Mouse (Mus musculus) lung, embryonic 16.5 days (tissue): ENCODE measurements around the gene Irf9. TPM values are rescaled to one million over a fixed set of nuclear protein-coding genes. Genes with fewer than 3 reads are reported as not detected.

ENCODE experiments used
- ATAC-seq: fragments of 200-750 bp; cut with Nextera tagmentation; 2 replicates; pipeline ENCODE4 v1.8.0; 2017; ENCODE audit warnings: low read depth, mild to moderate bottlenecking, moderate library complexity
- H3K27ac ChIP-seq: fragments of 300-500 bp; sonication (generic); 2 replicates; pipeline ENCODE4 v1.5.1; 2014; ENCODE audit warnings: mild to moderate bottlenecking, control low read depth, low read length
- H3K27me3 ChIP-seq: fragments of 300-500 bp; sonication (generic); 2 replicates; pipeline ENCODE4 v1.6.1; 2014; ENCODE audit warnings: low read depth, low read length, mixed read lengths; ENCODE audit not compliant: control insufficient read depth, insufficient read depth
- H3K36me3 ChIP-seq: fragments of 300-500 bp; sonication (generic); 2 replicates; pipeline ENCODE4 v1.6.1; 2014; ENCODE audit warnings: low read length; ENCODE audit not compliant: control insufficient read depth, insufficient read depth
- H3K4me1 ChIP-seq: fragments of 300-500 bp; sonication (generic); replicated peaks from 2 replicates; pipeline ENCODE4 v1.6.1; 2014; ENCODE audit warnings: low read length, mixed read lengths; ENCODE audit not compliant: control insufficient read depth, insufficient read depth
- H3K4me2 ChIP-seq: fragments of 300-500 bp; sonication (generic); 2 replicates; pipeline ENCODE4 v1.6.1; 2014; ENCODE audit warnings: low read depth, low read length, control low read depth
- H3K4me3 ChIP-seq: fragments of 300-500 bp; sonication (generic); 2 replicates; pipeline ENCODE4 v1.5.1; 2014; ENCODE audit warnings: mild to moderate bottlenecking, low read length, control low read depth
- H3K9ac ChIP-seq: fragments of 300-500 bp; sonication (generic); 2 replicates; pipeline ENCODE4 v1.6.1; 2014; ENCODE audit warnings: low read length, control low read depth
- H3K9me3 ChIP-seq: fragments of 300-500 bp; sonication (generic); 2 replicates; pipeline ENCODE4 v1.6.1; 2016; ENCODE audit warnings: low read length; ENCODE audit not compliant: control insufficient read depth
- WGBS: fragments of 180-500 bp; shearing (Covaris S2); extraction: QIAGEN DNeasy Blood & Tissue Kit; methylation state at CpG from one replicate; pipeline ENCODE4 v1.1.7; 2014; 5-methylcytosine and 5-hydroxymethylcytosine counted together
- polyA plus RNA-seq: library from polyadenylated mRNA; unstranded; fragments of >200 nt; fragmentation: Nextera tagmentation; extraction: Ambion mirVana; gene quantifications from 2 replicates; pipeline ENCODE4 v1.2.1, GENCODE M21; 2015

Irf9 gene
- polyA plus RNA-seq, 1 experiment from 2014 or later = 12.9 TPM

GRCm38 (mm10) chr14:55643060-55643907, 39.9 kb downstream of the Irf9 start, which contains the start of gene Tm9sf1:
Gene Tm9sf1, minus strand, starts transcription at chr14:55643806.
- peak; percentile 90 for ATAC-seq
- H3K9ac ChIP-seq = peak within 1 kb of the TSS; percentile 98

GRCm38 (mm10) chr14:55644261-55644888, 41.0 kb downstream of the Irf9 start:
- Histone ChIP-seq H3K9ac (peak overlapping the region; percentile 98), H3K27me3 (no peaks in the 10 kb centered on the region), H3K4me3 (peak overlapping the region; percentile 96), H3K4me2 (peak overlapping the region; percentile 87), H3K9me3 (no peaks in the 10 kb centered on the region), H3K4me1 (peaks cover 13% of the 10 kb centered on the region), H3K27ac (peak overlapping the region; percentile 97), H3K36me3 (peaks cover 19% of the 10 kb centered on the region)
- 14% methylated on average over 17 of the region's 17 CpGs for WGBS
- ATAC-seq = no peak

More at GRCm38 (mm10) chr14:55643060-55643907, 39.9 kb downstream of the Irf9 start, which contains the start of gene Tm9sf1:
- Histone ChIP-seq H3K4me2 (peak within 1 kb of the TSS; percentile 87), H3K27ac (peak within 1 kb of the TSS; percentile 97), H3K36me3 (peaks cover 26% of the 10 kb centered on the region), H3K4me3 (peak within 1 kb of the TSS; percentile 96), H3K9me3 (no peaks in the 10 kb centered on the region), H3K27me3 (no peaks in the 10 kb centered on the region), H3K4me1 (peaks cover 13% of the 10 kb centered on the region)
- WGBS = under 1% methylated on average over 87 of the region's 89 CpGs

- ATAC-seq = no peak
- 93% methylated on average over 2 of the region's 2 CpGs for WGBS
- Histone ChIP-seq H3K27me3 (no peaks in the 10 kb centered on the region), H3K9ac (no peak within 1 kb of the TSS), H3K4me2 (no peak within 1 kb of the TSS), H3K36me3 (no peaks in the 10 kb centered on the region), H3K9me3 (no peaks in the 10 kb centered on the region), H3K4me1 (peaks cover 1% of the 10 kb centered on the region), H3K4me3 (no peak within 1 kb of the TSS), H3K27ac (no peak within 1 kb of the TSS)
These were observed 46.5 kb downstream of the Irf9 start, which contains the start of gene Tssk4 for GRCm38 (mm10) chr14:55649884-55650283. Gene Tssk4, plus strand, starts transcription at chr14:55650184.

- Histone ChIP-seq H3K4me1 (no peaks in the 10 kb centered on the region), H3K9ac (no peak overlapping the region), H3K4me2 (no peak overlapping the region), H3K36me3 (no peaks in the 10 kb centered on the region), H3K4me3 (no peak overlapping the region), H3K27me3 (no peaks in the 10 kb centered on the region), H3K9me3 (no peaks in the 10 kb centered on the region), H3K27ac (no peak overlapping the region)
- ATAC-seq = no peak
- WGBS = 81% methylated on average over 7 of the region's 7 CpGs
These were observed 48.2 kb downstream of the Irf9 start for GRCm38 (mm10) chr14:55651528-55651927.

GRCm38 (mm10) chr14:55656935-55657334, 53.6 kb downstream of the Irf9 start:
- Histone ChIP-seq H3K27ac (no peak overlapping the region), H3K9me3 (no peaks in the 10 kb centered on the region), H3K27me3 (no peaks in the 10 kb centered on the region), H3K4me3 (no peak overlapping the region), H3K4me1 (peaks cover 11% of the 10 kb centered on the region), H3K36me3 (peaks cover 8% of the 10 kb centered on the region; the same call in 1 of the 2 replicates), H3K9ac (no peak overlapping the region), H3K4me2 (no peak overlapping the region)
- 77% methylated on average over 3 of the region's 3 CpGs for WGBS
- ATAC-seq = no peak

- Histone ChIP-seq H3K27ac (no peak overlapping the region), H3K9me3 (no peaks in the 10 kb centered on the region), H3K4me2 (no peak overlapping the region), H3K36me3 (peaks cover 14% of the 10 kb centered on the region; the same call in 1 of the 2 replicates), H3K9ac (no peak overlapping the region), H3K4me3 (no peak overlapping the region), H3K27me3 (no peaks in the 10 kb centered on the region), H3K4me1 (peaks cover 11% of the 10 kb centered on the region)
- 84% methylated on average over 5 of the region's 5 CpGs for WGBS
- no peak for ATAC-seq
These were observed 54.6 kb downstream of the Irf9 start for GRCm38 (mm10) chr14:55658011-55658410.

Other genes with a start within 250 kb of the Irf9 start
- gene Dhrs4, start 124.8 kb upstream of the Irf9 start, polyA plus RNA-seq = 101 and 106 TPM in 2 replicates
- 0.98 and 2.0 TPM in 2 replicates for gene Carmil3, start 112.9 kb upstream of the Irf9 start, polyA plus RNA-seq
- gene Cpne6, start 93.1 kb upstream of the Irf9 start, polyA plus RNA-seq = 0.19 and 0.29 TPM in 2 replicates
- not detected in 2 replicates for gene Nrl, start 78.6 kb upstream of the Irf9 start, polyA plus RNA-seq
- 65.3 and 69.4 TPM in 2 replicates for gene Pck2, start 63.3 kb upstream of the Irf9 start, polyA plus RNA-seq
- gene Dcaf11, start 43.6 kb upstream of the Irf9 start, polyA plus RNA-seq = 72.9 and 81.6 TPM in 2 replicates
- gene A730061H03Rik, start 43.2 kb upstream of the Irf9 start, polyA plus RNA-seq = 1.3 and 2.4 TPM in 2 replicates
- 4.7 and 5.2 TPM in 2 replicates for gene Fitm1, start 28.0 kb upstream of the Irf9 start, polyA plus RNA-seq
- 175 and 179 TPM in 2 replicates for gene Psme1, start 25.4 kb upstream of the Irf9 start, polyA plus RNA-seq
- gene Emc9, start 18.3 kb upstream of the Irf9 start, polyA plus RNA-seq = 6.4 and 7.3 TPM in 2 replicates
- 247 and 250 TPM in 2 replicates for gene Psme2, start 12.5 kb upstream of the Irf9 start, polyA plus RNA-seq
- gene Rnf31, start 11.9 kb upstream of the Irf9 start, polyA plus RNA-seq = 17.6 and 18.1 TPM in 2 replicates
- gene Rec8, start 14.5 kb downstream of the Irf9 start, polyA plus RNA-seq = 23.0 and 23.4 TPM in 2 replicates
- 72.5 and 78.7 TPM in 2 replicates for gene Ipo4, start 32.4 kb downstream of the Irf9 start, polyA plus RNA-seq
- 1.5 and 1.8 TPM in 2 replicates for gene Gm49378, start 34.3 kb downstream of the Irf9 start, polyA plus RNA-seq
- gene Tm9sf1, start 40.2 kb downstream of the Irf9 start, polyA plus RNA-seq = 121 and 125 TPM in 2 replicates
- 0.73 and 0.74 TPM in 2 replicates for gene Tssk4, start 46.6 kb downstream of the Irf9 start, polyA plus RNA-seq
- 52.0 and 57.0 TPM in 2 replicates for gene Mdp1, start 56.9 kb downstream of the Irf9 start, polyA plus RNA-seq
- 62.2 and 67.1 TPM in 2 replicates for gene Gmpr2, start 68.4 kb downstream of the Irf9 start, polyA plus RNA-seq
- 499 and 508 TPM in 2 replicates for gene Nedd8, start 68.6 kb downstream of the Irf9 start, polyA plus RNA-seq
- gene Tinf2, start 78.2 kb downstream of the Irf9 start, polyA plus RNA-seq = 45.5 and 46.2 TPM in 2 replicates
- 3.2 and 6.0 TPM in 2 replicates for gene Tgm1, start 110.4 kb downstream of the Irf9 start, polyA plus RNA-seq
- gene Rabggta, start 118.7 kb downstream of the Irf9 start, polyA plus RNA-seq = 34.2 and 35.0 TPM in 2 replicates
- 88.5 and 95.0 TPM in 2 replicates for gene Dhrs1, start 142.1 kb downstream of the Irf9 start, polyA plus RNA-seq
- gene Nop9, start 142.1 kb downstream of the Irf9 start, polyA plus RNA-seq = 32.6 and 37.8 TPM in 2 replicates
- gene Cideb, start 154.9 kb downstream of the Irf9 start, polyA plus RNA-seq = 1.0 and 1.5 TPM in 2 replicates
- 0.20 and 0.23 TPM in 2 replicates for gene Ltb4r2, start 157.9 kb downstream of the Irf9 start, polyA plus RNA-seq
- gene Ltb4r1, start 162.4 kb downstream of the Irf9 start, polyA plus RNA-seq = 2.6 and 3.5 TPM in 2 replicates
- 20.0 and 20.8 TPM in 2 replicates for gene Adcy4, start 180.5 kb downstream of the Irf9 start, polyA plus RNA-seq
- 38.9 and 40.8 TPM in 2 replicates for gene Ripk3, start 185.3 kb downstream of the Irf9 start, polyA plus RNA-seq
- gene Nfatc4, start 219.6 kb downstream of the Irf9 start, polyA plus RNA-seq = 48.2 and 48.5 TPM in 2 replicates